Mouse (Mus musculus): ENCODE data around the gene Dcpp3. TPM values are rescaled to one million over a fixed set of nuclear protein-coding genes. Genes with fewer than 3 reads are reported as not detected.
A peak's percentile ranks its signal among the peaks of the same experiment; 100 is the strongest.
"Not testable (repeated sequence)": the region's sequence is repeated elsewhere in the genome, so short reads cannot be mapped to it uniquely, and the experiment has no call there.

Dcpp3 gene
- not detected in 2 replicates for polyA plus RNA-seq (2016; fragmentation: Nextera tagmentation; extraction: Ambion mirVana)

DNA sequence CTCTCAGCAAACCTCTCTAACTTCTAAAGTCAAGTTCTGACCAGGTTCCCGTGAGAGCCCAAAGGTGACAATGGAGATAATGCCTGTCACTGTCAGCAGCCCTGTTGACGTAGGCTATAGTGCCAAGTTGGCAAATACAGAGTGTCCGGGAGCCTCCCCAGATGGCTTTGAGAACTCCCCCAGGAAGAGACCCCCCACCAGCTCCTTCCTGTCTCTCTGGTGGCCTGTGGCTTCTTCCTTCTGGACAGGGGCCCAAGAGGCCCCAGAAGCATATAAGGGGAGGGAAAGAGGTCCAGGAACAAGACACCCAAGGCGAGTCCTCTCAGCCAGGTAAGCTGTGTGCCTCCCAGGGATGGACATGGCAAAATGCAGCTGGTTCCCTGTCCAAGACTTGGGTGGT lies at the start of gene Dcpp3:
Dcpp3 (plus strand) TSS at position 301 of the 400 bp plus-strand sequence.
- 82% methylated on average over 4 of the region's 4 CpGs for WGBS
- H3K27ac ChIP-seq; H3K9me3 ChIP-seq; H3K4me1 ChIP-seq; H3K27me3 ChIP-seq (ENCODE audit: poor library complexity, severe bottlenecking); DNase-seq (ENCODE audit: extremely low spot score, low spot score); H3K4me3 ChIP-seq; H3K36me3 ChIP-seq (replicated peaks): not testable (repeated sequence)

DNA sequence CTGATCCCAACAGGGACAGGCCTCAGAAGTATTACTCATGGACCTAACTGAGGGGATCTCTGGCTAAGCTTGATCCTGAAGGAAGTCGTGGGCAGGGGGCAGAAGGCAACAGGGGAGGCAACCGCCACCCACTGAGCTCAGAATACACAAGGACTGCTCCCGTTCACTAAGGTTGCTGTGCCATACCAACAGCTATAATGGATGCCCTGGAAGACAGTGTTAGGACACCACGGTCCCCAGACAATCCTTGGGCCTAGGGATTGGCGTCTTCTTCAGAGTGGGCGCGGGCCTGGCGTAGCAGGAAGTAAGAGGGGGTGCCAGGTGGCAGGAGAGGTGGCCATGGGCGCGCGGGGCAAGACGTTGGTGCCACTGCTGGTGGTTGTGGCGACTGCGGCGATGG lies 49.5 kb upstream of the Dcpp3 start, which contains the start of gene Prss21:
Prss21 (plus strand) TSS at position 301 of the 400 bp plus-strand sequence.
- H3K4me1 ChIP-seq = no peaks in the 10 kb centered on the region
- no peaks in the 10 kb centered on the region for H3K27me3 ChIP-seq (ENCODE audit: poor library complexity, severe bottlenecking)
- 85% methylated on average over 15 of the region's 15 CpGs for WGBS
- no peak within 1 kb of the TSS for H3K27ac ChIP-seq
- DNase-seq (ENCODE audit: extremely low spot score, low spot score) = no peak
- no peak within 1 kb of the TSS for H3K4me3 ChIP-seq
- H3K9me3 ChIP-seq = no peaks in the 10 kb centered on the region
- H3K36me3 ChIP-seq (replicated peaks) = no peaks in the 10 kb centered on the region

DNA sequence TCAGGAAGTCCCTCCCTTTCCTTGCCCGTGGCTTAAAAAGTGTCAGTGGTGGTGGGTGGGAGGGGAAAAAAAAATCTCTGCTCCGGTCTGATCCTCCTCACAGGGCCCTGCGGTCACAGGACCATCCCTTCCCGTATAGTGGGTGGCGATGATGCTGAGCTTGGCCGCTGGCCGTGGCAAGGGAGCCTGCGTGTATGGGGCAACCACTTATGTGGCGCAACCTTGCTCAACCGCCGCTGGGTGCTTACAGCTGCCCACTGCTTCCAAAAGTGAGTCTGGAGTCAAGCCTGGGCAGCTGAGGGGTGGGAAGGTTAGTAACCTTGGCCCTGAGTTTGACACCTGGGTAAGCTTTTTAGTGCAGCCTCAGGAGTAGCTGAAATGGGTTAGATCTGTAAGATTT lies 48.7 kb upstream of the Dcpp3 start:
- no peak overlapping the region for H3K4me3 ChIP-seq
- no peaks in the 10 kb centered on the region for H3K4me1 ChIP-seq
- no peak for DNase-seq (ENCODE audit: extremely low spot score, low spot score)
- H3K27me3 ChIP-seq (ENCODE audit: poor library complexity, severe bottlenecking) = no peaks in the 10 kb centered on the region
- H3K36me3 ChIP-seq (replicated peaks) = no peaks in the 10 kb centered on the region
- no peak overlapping the region for H3K27ac ChIP-seq
- WGBS = 91% methylated on average over 11 of the region's 11 CpGs
- no peaks in the 10 kb centered on the region for H3K9me3 ChIP-seq

DNA sequence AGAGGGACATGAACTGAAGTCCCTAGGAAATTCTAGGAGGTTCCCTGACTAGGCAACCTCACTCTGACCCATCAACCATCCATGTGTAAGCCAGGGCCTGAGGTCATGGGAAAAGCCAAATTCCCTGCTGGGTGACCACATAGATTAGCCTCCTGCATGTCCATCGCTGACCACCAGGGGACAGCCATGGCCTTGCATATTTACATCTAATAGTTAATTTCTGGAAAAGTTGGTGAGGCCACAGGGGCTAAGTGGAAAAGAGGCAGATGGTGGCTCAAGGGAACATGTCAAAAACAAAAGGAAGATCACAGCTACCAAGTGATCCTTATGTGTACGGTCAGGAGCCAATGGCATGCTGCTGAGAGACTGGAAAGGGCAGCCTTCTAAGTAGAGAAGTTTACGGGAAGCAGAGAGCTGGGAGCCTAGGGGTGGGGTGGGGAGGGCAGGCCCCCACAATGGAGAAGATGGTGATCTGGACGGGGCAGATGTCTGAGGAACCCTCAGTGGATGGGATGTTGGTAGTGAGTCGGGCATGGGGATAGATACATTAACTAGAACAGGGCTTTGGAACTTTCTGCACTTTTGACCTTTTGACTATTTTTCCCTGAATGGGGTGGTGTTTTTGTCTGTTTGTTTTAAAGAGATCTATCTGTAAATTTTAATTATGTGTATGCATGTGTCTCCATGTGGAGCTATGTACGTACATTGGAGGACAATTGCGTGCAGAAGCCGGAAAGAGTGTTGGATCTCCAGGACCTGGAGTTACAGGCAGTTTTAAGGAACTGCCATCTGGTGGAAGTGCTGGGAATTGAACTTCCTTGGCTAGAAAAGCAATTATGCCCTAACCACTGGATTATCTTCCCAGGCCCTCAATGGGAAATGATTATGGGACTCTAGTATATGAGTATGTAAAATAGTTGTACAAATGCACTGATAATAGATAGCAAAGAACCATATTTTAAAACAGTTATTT lies 43.1 kb upstream of the Dcpp3 start:
- Histone ChIP-seq H3K27me3 (ENCODE audit: poor library complexity, severe bottlenecking) (no peaks in the 10 kb centered on the region), H3K9me3 (no peaks in the 10 kb centered on the region), H3K36me3 (replicated peaks) (no peaks in the 10 kb centered on the region), H3K4me1 (0 out of 2 replicates have a peak, but pooled peaks cover 4% of the 10 kb centered on the region), H3K4me3 (no peak overlapping the region), H3K27ac (no peak overlapping the region)
- 58% methylated on average over 8 of the region's 8 CpGs for WGBS
- DNase-seq (ENCODE audit: extremely low spot score, low spot score) = peak; percentile 42

DNA sequence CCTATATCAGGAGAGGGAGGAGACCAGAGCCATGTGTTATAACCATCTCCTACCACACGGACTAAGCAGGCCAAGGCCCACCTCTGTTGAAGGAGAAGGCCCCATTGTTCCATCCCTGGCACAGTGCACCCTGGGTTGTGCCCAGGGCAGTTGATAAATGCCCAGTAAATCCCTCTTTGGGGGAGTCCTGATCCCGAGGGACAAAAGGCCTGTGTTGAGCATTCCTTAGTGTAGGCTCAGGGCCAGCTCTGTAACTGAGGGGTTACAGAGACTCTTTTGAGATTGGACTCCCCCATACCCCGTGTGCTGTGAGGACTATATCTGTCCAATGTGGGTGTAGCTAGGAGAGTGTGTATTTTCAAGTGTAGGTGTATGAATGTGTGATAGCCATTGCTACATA lies 40.5 kb upstream of the Dcpp3 start:
- Histone ChIP-seq H3K4me3 (no peak overlapping the region), H3K4me1 (0 out of 2 replicates have a peak, but pooled peaks cover 4% of the 10 kb centered on the region), H3K9me3 (no peaks in the 10 kb centered on the region), H3K36me3 (replicated peaks) (no peaks in the 10 kb centered on the region), H3K27me3 (ENCODE audit: poor library complexity, severe bottlenecking) (no peaks in the 10 kb centered on the region), H3K27ac (no peak overlapping the region)
- DNase-seq (ENCODE audit: extremely low spot score, low spot score) = no peak
- WGBS = 62% methylated on average over 3 of the region's 3 CpGs

DNA sequence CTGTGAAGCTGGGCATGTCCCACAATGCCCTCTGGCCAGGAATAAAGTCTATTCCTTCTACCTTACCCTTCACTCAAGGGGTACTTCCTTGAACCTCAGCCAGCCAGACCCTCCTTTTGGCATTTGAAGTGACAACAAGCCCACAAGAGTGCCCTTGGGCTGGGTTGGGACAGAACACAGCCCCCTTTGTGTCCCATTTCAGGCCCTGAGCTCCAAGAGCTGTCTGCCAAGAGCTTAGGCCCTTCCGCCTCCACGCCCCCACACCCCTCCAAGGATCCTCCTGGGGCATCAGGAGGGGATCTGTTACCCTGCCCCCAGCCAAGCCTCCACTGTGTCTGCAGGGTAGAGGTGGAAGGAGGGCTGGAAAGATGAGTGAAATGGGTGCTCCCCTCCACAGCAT lies 40.1 kb upstream of the Dcpp3 start:
- no peak for DNase-seq (ENCODE audit: extremely low spot score, low spot score)
- H3K4me1 ChIP-seq = 0 out of 2 replicates have a peak, but pooled peaks cover 4% of the 10 kb centered on the region
- H3K4me3 ChIP-seq = no peak overlapping the region
- H3K36me3 ChIP-seq (replicated peaks) = no peaks in the 10 kb centered on the region
- H3K27me3 ChIP-seq (ENCODE audit: poor library complexity, severe bottlenecking) = no peaks in the 10 kb centered on the region
- 81% methylated on average over 2 of the region's 2 CpGs for WGBS
- no peak overlapping the region for H3K27ac ChIP-seq
- no peaks in the 10 kb centered on the region for H3K9me3 ChIP-seq

DNA sequence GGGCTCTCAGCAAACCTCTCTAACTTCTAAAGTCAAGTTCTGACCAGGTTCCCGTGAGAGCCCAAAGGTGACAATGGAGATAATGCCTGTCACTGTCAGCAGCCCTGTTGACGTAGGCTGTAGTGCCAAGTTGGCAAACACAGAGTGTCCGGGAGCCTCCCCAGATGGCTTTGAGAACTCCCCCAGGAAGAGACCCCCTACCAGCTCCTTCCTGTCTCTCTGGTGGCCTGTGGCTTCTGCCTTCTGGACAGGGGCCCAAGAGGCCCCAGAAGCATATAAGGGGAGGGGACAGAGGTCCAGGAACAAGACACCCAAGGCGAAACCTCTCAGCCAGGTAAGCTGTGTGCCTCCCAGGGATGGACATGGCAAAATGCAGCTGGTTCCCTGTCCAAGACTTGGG lies 36.7 kb upstream of the Dcpp3 start, which contains the start of the genes Dcpp1 and Dcpp2:
Dcpp1 (plus strand) TSS at position 301 of the 400 bp plus-strand sequence.
Dcpp2 (plus strand) TSS at position 305 of the 400 bp plus-strand sequence.
- not testable (repeated sequence) for DNase-seq (ENCODE audit: extremely low spot score, low spot score); H3K9me3 ChIP-seq; H3K4me3 ChIP-seq; H3K4me1 ChIP-seq; H3K27ac ChIP-seq; H3K36me3 ChIP-seq (replicated peaks); H3K27me3 ChIP-seq (ENCODE audit: poor library complexity, severe bottlenecking)
- WGBS = 83% methylated on average over 4 of the region's 4 CpGs

DNA sequence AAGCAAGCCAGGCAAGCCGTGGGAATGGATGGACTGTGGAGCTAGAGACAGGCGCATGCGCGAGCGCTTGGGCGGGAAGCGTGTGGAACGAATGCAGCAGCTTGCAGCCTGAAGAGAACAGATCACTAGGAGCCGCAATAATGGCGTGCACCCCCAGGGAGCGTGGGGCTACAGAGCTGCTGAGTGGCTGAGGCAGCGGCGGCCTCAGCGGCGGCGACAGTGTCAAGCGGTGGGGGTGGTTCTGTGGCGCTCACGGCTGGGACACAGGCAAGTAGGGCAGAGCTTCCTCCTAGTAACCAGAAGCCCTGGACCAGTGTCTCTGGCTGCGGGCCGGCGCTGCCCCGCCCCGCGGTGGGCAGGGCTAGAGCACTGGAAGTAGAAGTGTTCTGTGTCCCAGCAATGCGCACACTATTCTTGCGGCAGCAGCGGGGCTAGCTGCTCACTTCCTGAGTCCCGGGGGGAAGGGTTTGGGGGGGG lies 7.3 kb downstream of the Dcpp3 start:
- 1% methylated on average over 29 of the region's 29 CpGs for WGBS
- peak; percentile 94 for DNase-seq (ENCODE audit: extremely low spot score, low spot score)
- Histone ChIP-seq H3K36me3 (replicated peaks) (no peaks in the 10 kb centered on the region), H3K4me1 (peaks cover 27% of the 10 kb centered on the region), H3K27ac (peak overlapping the region; percentile 95), H3K4me3 (peak overlapping the region; percentile 64), H3K9me3 (no peaks in the 10 kb centered on the region), H3K27me3 (ENCODE audit: poor library complexity, severe bottlenecking) (peaks cover 7% of the 10 kb centered on the region; the same call in 1 of the 2 replicates)

DNA sequence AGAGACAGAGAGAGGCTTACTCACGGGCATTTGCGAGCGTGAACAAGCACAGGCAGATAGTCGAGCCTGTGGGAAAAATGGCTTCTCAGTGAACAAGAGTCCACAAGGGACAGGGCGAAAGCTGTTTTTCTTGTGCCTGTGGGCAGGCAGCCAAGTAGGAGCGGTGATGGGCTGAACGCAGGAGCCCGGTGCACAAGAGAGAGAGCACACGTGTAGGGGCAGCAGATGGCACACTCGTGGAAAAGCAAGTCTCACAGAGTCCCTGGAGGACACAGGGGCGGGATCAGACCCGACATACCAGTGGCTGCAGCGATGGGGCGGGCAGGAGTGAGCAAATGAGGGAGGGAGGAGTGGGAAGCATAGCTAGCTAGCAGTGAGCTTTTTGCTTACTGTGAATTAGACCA lies 7.8 kb downstream of the Dcpp3 start:
- Histone ChIP-seq H3K9me3 (no peaks in the 10 kb centered on the region), H3K36me3 (replicated peaks) (no peaks in the 10 kb centered on the region), H3K27ac (peak overlapping the region; percentile 95), H3K27me3 (ENCODE audit: poor library complexity, severe bottlenecking) (peaks cover 7% of the 10 kb centered on the region; the same call in 1 of the 2 replicates), H3K4me1 (peaks cover 27% of the 10 kb centered on the region), H3K4me3 (peak overlapping the region; percentile 64)
- DNase-seq (ENCODE audit: extremely low spot score, low spot score) = no peak
- WGBS = under 1% methylated on average over 14 of the region's 14 CpGs

DNA sequence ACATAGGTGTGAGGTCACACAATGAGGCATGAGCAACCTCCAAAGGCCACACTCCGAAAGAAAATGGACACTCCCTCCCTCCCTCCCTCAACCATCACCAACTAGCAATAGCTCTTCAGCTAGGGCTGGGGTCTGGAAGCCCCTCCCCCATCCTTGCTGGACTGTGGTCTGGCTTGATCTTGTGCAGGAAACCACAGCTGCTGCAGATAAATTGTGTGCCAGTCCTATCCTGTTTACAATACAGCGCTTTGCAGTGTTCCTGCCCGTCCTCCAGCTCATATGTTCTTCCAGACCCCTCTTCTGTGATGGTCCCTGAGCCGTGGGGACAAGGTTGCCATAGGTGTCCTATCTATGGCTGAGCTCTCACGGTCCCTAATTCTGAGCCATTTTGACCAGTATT lies 13.9 kb downstream of the Dcpp3 start:
- H3K4me3 ChIP-seq = no peak overlapping the region
- no peaks in the 10 kb centered on the region for H3K36me3 ChIP-seq (replicated peaks)
- 90% methylated on average over 5 of the region's 5 CpGs for WGBS

DNA sequence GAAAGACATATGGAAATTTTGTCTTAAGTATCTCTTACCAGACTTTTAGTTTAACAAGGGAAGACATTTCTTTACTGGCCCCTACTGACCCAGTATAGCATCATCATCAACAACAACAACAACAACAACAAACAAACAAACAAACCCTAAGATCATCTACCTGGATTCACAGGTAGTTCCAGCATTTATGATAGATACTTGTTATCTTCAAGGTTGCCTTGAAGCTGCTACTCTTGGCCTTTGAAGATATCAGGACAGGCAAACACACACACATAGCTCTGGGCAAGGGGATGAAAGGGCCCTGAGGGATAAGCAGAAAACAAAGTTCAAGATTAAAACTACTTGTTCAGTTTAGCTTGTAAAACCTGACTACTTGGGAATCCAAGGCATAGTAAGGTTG lies 24.1 kb downstream of the Dcpp3 start, which contains the start of gene Sbp:
Sbp (plus strand) TSS at position 301 of the 400 bp plus-strand sequence.
- Histone ChIP-seq H3K27me3 (ENCODE audit: poor library complexity, severe bottlenecking) (no peaks in the 10 kb centered on the region), H3K36me3 (replicated peaks) (no peaks in the 10 kb centered on the region), H3K9me3 (no peaks in the 10 kb centered on the region)

More for the DNA sequence above, 13.9 kb downstream of the Dcpp3 start:
- Histone ChIP-seq H3K4me1 (peaks cover 7% of the 10 kb centered on the region; the same call in 1 of the 2 replicates), H3K9me3 (no peaks in the 10 kb centered on the region), H3K27ac (no peak overlapping the region), H3K27me3 (ENCODE audit: poor library complexity, severe bottlenecking) (peaks cover 7% of the 10 kb centered on the region; the same call in 1 of the 2 replicates)
- DNase-seq (ENCODE audit: extremely low spot score, low spot score) = no peak

DNA sequence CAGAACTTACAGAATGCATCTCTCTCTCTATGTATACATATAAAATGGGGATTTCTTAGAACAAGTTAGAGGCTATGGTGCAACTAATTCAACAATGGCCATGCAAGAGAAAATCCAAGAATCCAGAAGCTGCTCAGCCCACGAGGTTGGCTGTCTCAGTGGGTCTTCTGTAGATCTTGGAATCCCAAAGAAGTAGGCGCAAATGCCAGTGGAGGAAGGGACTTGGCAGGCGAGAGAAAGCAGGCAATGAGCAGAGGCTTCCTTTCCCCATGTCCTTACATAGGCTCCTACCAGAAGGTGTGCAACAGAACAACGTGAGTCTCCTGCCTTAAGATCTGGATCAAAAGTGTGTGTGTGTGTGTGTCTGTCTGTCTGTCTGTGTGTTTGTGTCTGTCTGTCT lies 30.2 kb downstream of the Dcpp3 start:
- not testable (repeated sequence) for H3K36me3 ChIP-seq (replicated peaks); H3K4me3 ChIP-seq; H3K4me1 ChIP-seq; H3K9me3 ChIP-seq; H3K27me3 ChIP-seq (ENCODE audit: poor library complexity, severe bottlenecking); H3K27ac ChIP-seq; DNase-seq (ENCODE audit: extremely low spot score, low spot score)
- 86% methylated on average over 4 of the region's 4 CpGs for WGBS

More for the DNA sequence above, 24.1 kb downstream of the Dcpp3 start, which contains the start of gene Sbp:
- H3K4me3 ChIP-seq = no peak within 1 kb of the TSS
- H3K27ac ChIP-seq = no peak within 1 kb of the TSS
- H3K4me1 ChIP-seq = no peaks in the 10 kb centered on the region
- DNase-seq (ENCODE audit: extremely low spot score, low spot score) = no peak

DNA sequence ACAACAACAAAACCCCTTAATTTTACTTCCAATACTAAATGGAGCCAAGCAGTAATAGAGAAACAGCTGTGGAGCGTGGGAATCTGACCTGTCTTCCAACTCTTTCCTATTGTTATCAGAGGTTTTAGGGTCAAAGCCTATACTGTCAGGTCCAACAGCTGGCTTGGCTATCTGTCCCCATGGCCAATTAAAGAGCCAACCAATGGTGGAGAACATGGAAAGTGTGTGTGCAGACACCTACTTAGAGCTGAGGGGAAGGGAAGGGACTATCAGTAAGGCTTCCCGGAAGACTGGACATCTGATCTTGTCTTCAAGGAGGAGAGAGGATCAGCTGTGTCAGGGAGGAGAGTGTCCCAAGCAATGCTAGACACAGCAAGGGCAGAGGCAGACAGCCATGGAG lies 31.8 kb downstream of the Dcpp3 start:
- DNase-seq (ENCODE audit: extremely low spot score, low spot score) = no peak
- Histone ChIP-seq H3K4me1 (no peaks in the 10 kb centered on the region), H3K27me3 (ENCODE audit: poor library complexity, severe bottlenecking) (no peaks in the 10 kb centered on the region), H3K9me3 (no peaks in the 10 kb centered on the region), H3K36me3 (replicated peaks) (no peaks in the 10 kb centered on the region), H3K27ac (no peak overlapping the region), H3K4me3 (no peak overlapping the region)
- 86% methylated on average over 2 of the region's 2 CpGs for WGBS
